Mouse (Mus musculus): ENCODE results near the gene Mettl4. TPM values are rescaled to one million over a fixed set of nuclear protein-coding genes. Genes with fewer than 3 reads are reported as not detected.

Mettl4 gene
- total and polyA plus RNA-seq, 3 experiments: 3.0 to 8.4 (median 7.6) TPM

DNA sequence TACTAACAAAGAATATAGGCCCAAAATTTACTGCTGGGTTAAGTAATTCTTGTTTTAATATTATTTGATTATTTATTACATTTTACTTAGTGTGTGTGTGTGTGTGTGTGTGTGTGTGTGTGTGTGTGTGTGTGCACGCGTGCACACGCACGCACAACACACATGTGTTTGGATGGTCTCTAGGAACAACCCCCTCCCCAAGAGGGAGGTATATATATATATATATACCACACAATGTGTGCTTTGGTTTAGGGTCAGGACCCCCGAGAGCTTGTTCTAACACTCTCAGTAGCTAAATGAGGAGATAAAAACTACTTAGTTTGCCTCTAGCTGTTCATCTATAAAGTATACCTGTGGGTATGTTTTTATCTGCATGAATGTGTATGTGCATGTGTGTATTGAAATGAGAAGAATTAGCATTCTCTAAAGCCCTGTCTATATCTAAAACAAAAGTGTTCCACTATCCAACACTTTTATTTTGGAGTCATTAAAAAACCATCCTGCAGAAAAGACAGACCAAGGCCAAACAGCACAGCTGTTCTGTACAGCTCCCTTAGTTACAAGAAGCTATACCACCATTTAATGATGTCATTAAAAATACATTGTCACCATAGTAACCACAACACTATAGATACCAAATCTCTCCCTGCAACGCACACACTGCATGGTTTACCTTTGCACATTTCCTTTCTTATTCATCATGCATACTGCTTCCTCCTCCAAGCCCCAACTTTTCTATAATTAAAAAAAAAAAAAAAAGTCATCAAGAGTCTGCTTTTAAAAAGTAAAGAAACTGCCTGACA lies 76.1 kb downstream of the Mettl4 start:
- Histone ChIP-seq H3K4me1 (ENCODE audit: control insufficient read depth, insufficient read depth, low read length) (no peaks in the 10 kb centered on the region), H3K27me3 (ENCODE audit: control insufficient read depth, insufficient read depth, low read length) (no peaks in the 10 kb centered on the region), H3K4me3 (no peak overlapping the region), H3K79me2 (replicated peaks; ENCODE audit: control insufficient read depth, insufficient read depth, low read length) (no peaks in the 10 kb centered on the region), H3K9ac (ENCODE audit: low read depth, low read length) (no peak overlapping the region), H3K27ac (no peak overlapping the region), H3K36me3 (ENCODE audit: control insufficient read depth, insufficient read depth, low read length) (no peaks in the 10 kb centered on the region)
- DNase-seq: no peak
- intact Hi-C loops (cut with DNase I): no loop called here
- TF ChIP-seq CTCF (IDR thresholded peaks at IDR 0.05) (no peak), EP300 (IDR thresholded peaks at IDR 0.05; ENCODE audit: insufficient read depth, low read depth, low read length) (no peak), POLR2A (IDR thresholded peaks at IDR 0.05; ENCODE audit: insufficient read depth, low read depth, low read length) (no peak)
- WGBS: 65% methylated on average over 6 of the region's 6 CpGs
